Mouse (Mus musculus) adrenal gland, adult 2 months (tissue): ENCODE measurements around the gene Stox1. TPM values are rescaled to one million over a fixed set of nuclear protein-coding genes. Genes with fewer than 3 reads are reported as not detected.
A peak's percentile ranks its signal among the peaks of the same experiment; 100 is the strongest.
"Not testable (repeated sequence)": the region's sequence is repeated elsewhere in the genome, so short reads cannot be mapped to it uniquely, and the experiment has no call there.

Source experiments
- DNase-seq: peaks from one replicate; pipeline ENCODE4 v3.0.0; 2021
- long read RNA-seq: library from polyadenylated mRNA; stranded (forward); transcript quantifications from one replicate; pipeline ENCODE4 v2.0.0, GENCODE M21; 2021
- polyA plus RNA-seq: library from polyadenylated mRNA; depleted of rRNA; stranded (reverse); fragments of >200 nt; gene quantifications from 2 replicates; pipeline ENCODE4 v1.2.3, GENCODE M21; 2012; rRNA removed
- total RNA-seq, 2 experiments: library from RNA; stranded (reverse); gene quantifications; 2 replicates each; pipeline ENCODE4 v1.2.3; 2021

The Stox1 gene
- 1 to 10 TPM in 1 of 2 experiments, under 1 TPM in 1; 0.61 to 1.1 TPM for total RNA-seq
- 0.18 TPM in 1 of 2 replicates, not detected in the other for polyA plus RNA-seq
- long read RNA-seq, partial matches to known transcripts, result 0 of 1 reads
- long read RNA-seq, other reads (novel, unspliced or antisense), result 0 of 1 reads

GRCm38 (mm10) chr10:62725771-62726687, at the start of gene Stox1:
TSS of gene Stox1 (minus strand) at chr10:62726128.
- peak; percentile 73 for DNase-seq

- no peak for DNase-seq
Measured at GRCm38 (mm10) chr10:62750781-62751180, 24.9 kb upstream of the Stox1 start.

GRCm38 (mm10) chr10:62739961-62740737, 14.2 kb upstream of the Stox1 start:
- no peak for DNase-seq

- DNase-seq, result no peak
Measured at GRCm38 (mm10) chr10:62736965-62737688, 11.2 kb upstream of the Stox1 start.

- no peak for DNase-seq
Measured at GRCm38 (mm10) chr10:62730826-62731225, 4.9 kb upstream of the Stox1 start.

GRCm38 (mm10) chr10:62724936-62725335, 992 bp downstream of the Stox1 start:
- DNase-seq, result no peak

GRCm38 (mm10) chr10:62722701-62723100, 3.2 kb downstream of the Stox1 start:
- DNase-seq, result no peak

GRCm38 (mm10) chr10:62720574-62720973, 5.4 kb downstream of the Stox1 start:
- not testable (repeated sequence) for DNase-seq

- DNase-seq, result no peak
Measured at GRCm38 (mm10) chr10:62713457-62713856, 12.5 kb downstream of the Stox1 start.

GRCm38 (mm10) chr10:62703579-62703978, 22.3 kb downstream of the Stox1 start:
- DNase-seq, result no peak

- DNase-seq, result no peak
Measured at GRCm38 (mm10) chr10:62702436-62702835, 23.5 kb downstream of the Stox1 start.

GRCm38 (mm10) chr10:62692771-62693170, 33.2 kb downstream of the Stox1 start:
- DNase-seq, result no peak

GRCm38 (mm10) chr10:62692244-62692643, 33.7 kb downstream of the Stox1 start:
- DNase-seq, result no peak

- DNase-seq, result no peak
Measured at GRCm38 (mm10) chr10:62687032-62687674, 38.8 kb downstream of the Stox1 start.

GRCm38 (mm10) chr10:62683043-62683442, 42.9 kb downstream of the Stox1 start:
- peak; percentile 20 for DNase-seq

- DNase-seq, result no peak
Measured at GRCm38 (mm10) chr10:62679833-62680232, 46.1 kb downstream of the Stox1 start.

- DNase-seq, result no peak
Measured at GRCm38 (mm10) chr10:62677329-62677728, 48.6 kb downstream of the Stox1 start.

- no peak for DNase-seq
Measured at GRCm38 (mm10) chr10:62676196-62676595, 49.7 kb downstream of the Stox1 start.

GRCm38 (mm10) chr10:62672359-62672758, 53.6 kb downstream of the Stox1 start:
- DNase-seq, result no peak

- DNase-seq, result no peak
Measured at GRCm38 (mm10) chr10:62669245-62669644, 56.7 kb downstream of the Stox1 start.

- no peak for DNase-seq
Measured at GRCm38 (mm10) chr10:62668463-62668862, 57.5 kb downstream of the Stox1 start.
